Mouse (Mus musculus) embryonic facial prominence, embryonic 13.5 days (tissue): ENCODE measurements around the gene Fam209. TPM values are rescaled to one million over a fixed set of nuclear protein-coding genes. Genes with fewer than 3 reads are reported as not detected.

ENCODE experiments used
- ATAC-seq: fragments of 200-750 bp; cut with Nextera tagmentation; 2 replicates; pipeline ENCODE4 v1.8.0; 2017; ENCODE audit warnings: low read depth; ENCODE audit not compliant: insufficient number of reproducible peaks, insufficient read depth, low FRiP score, low TSS enrichment
- H3K27ac ChIP-seq: fragments of 300-500 bp; sonication (generic); 2 replicates; pipeline ENCODE4 v1.5.1; 2015; ENCODE audit warnings: moderate library complexity, mild to moderate bottlenecking, inconsistent platforms
- H3K27me3 ChIP-seq: fragments of 300-500 bp; sonication (generic); 2 replicates; pipeline ENCODE4 v1.6.1; 2015; ENCODE audit warnings: mild to moderate bottlenecking, inconsistent platforms
- H3K36me3 ChIP-seq: fragments of 300-500 bp; sonication (generic); 2 replicates; pipeline ENCODE4 v1.6.1; 2015; ENCODE audit warnings: mild to moderate bottlenecking, inconsistent platforms
- H3K4me1 ChIP-seq: fragments of 300-500 bp; sonication (generic); 2 replicates; pipeline ENCODE4 v1.6.1; 2015; ENCODE audit warnings: inconsistent platforms
- H3K4me2 ChIP-seq: fragments of 300-500 bp; sonication (generic); 2 replicates; pipeline ENCODE4 v1.6.1; 2015; ENCODE audit warnings: moderate library complexity, mild to moderate bottlenecking, inconsistent platforms
- H3K4me3 ChIP-seq: fragments of 300-500 bp; sonication (generic); 2 replicates; pipeline ENCODE4 v1.5.1; 2015; ENCODE audit warnings: mild to moderate bottlenecking, inconsistent platforms
- H3K9ac ChIP-seq: fragments of 300-500 bp; sonication (generic); 2 replicates; pipeline ENCODE4 v1.6.1; 2015; ENCODE audit warnings: mild to moderate bottlenecking, inconsistent platforms
- H3K9me3 ChIP-seq: fragments of 300-500 bp; sonication (generic); 2 replicates; pipeline ENCODE4 v1.6.1; 2016; ENCODE audit warnings: inconsistent platforms
- WGBS: fragments of 180-500 bp; shearing (Covaris S2); methylation state at CpG from one replicate; pipeline ENCODE4 v1.1.7; 2015; ENCODE audit warnings: mixed read lengths; 5-methylcytosine and 5-hydroxymethylcytosine counted together
- polyA plus RNA-seq: library from polyadenylated mRNA; unstranded; fragments of >200 nt; fragmentation: Nextera tagmentation; extraction: Ambion mirVana; gene quantifications from 2 replicates; pipeline ENCODE4 v1.2.1, GENCODE M21; 2015

Gene Fam209
- polyA plus RNA-seq, 1 experiment from 2014 or later, result 0.73 TPM

DNA sequence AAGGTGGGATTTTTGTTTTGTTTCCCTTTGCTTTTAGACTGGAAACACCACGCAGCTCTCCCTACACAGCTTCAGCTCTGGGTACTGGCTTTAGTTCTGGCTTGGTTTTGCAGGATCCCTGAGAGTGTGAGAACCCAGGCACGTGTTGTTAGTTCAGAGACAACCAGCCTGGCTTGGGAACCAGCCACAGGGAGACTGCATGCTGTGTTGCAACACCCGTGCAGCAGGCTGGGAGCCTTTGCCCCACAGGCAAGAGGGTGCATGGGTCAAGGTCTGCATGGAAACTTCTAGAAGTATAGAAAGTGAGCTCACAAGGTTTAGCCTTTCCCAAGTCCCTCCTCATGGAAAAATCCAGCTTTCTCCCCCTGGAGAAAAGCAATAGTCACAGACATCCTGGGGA is 38.6 kb downstream of the Fam209 start:
- no peak for ATAC-seq
- Histone ChIP-seq H3K4me2 (no peak overlapping the region), H3K9ac (no peak overlapping the region), H3K9me3 (no peaks in the 10 kb centered on the region), H3K4me3 (no peak overlapping the region), H3K4me1 (no peaks in the 10 kb centered on the region), H3K27ac (no peak overlapping the region), H3K36me3 (no peaks in the 10 kb centered on the region), H3K27me3 (no peaks in the 10 kb centered on the region)
- WGBS, result 63% methylated on average over 3 of the region's 3 CpGs

DNA sequence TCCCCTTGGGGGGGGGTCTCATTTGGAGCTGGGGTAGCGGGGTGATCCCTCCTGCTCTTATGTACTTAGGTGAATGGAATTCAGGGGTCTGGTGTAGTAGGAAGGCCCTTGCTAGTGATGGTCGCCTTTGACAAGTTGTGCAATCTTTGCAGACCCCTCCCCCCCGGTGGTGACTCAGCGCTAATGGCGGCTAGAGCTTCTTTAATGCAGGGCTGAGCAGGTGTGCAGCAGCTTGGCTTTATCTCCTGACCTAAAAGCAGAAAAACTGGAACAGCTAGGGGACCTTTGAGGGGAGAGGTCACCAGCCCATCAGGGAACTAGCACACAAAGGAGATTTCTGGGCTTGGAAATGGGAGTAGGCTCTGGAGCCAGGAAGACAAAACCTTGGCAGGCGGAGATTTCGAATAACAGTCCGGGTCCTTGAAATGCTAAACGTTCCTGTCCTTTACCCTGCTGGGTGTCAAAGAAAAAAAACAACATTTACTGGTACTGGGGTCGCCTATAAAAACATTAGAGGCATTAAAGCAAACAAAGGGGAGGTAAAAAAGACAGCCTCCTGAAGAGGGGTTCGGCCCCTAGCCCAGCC is 44.2 kb downstream of the Fam209 start:
- Histone ChIP-seq H3K4me1 (no peaks in the 10 kb centered on the region), H3K4me2 (no peak overlapping the region), H3K27me3 (no peaks in the 10 kb centered on the region), H3K9ac (no peak overlapping the region), H3K9me3 (no peaks in the 10 kb centered on the region), H3K4me3 (no peak overlapping the region), H3K27ac (no peak overlapping the region), H3K36me3 (no peaks in the 10 kb centered on the region)
- WGBS, result 26% methylated on average over 11 of the region's 11 CpGs
- ATAC-seq, result no peak

DNA sequence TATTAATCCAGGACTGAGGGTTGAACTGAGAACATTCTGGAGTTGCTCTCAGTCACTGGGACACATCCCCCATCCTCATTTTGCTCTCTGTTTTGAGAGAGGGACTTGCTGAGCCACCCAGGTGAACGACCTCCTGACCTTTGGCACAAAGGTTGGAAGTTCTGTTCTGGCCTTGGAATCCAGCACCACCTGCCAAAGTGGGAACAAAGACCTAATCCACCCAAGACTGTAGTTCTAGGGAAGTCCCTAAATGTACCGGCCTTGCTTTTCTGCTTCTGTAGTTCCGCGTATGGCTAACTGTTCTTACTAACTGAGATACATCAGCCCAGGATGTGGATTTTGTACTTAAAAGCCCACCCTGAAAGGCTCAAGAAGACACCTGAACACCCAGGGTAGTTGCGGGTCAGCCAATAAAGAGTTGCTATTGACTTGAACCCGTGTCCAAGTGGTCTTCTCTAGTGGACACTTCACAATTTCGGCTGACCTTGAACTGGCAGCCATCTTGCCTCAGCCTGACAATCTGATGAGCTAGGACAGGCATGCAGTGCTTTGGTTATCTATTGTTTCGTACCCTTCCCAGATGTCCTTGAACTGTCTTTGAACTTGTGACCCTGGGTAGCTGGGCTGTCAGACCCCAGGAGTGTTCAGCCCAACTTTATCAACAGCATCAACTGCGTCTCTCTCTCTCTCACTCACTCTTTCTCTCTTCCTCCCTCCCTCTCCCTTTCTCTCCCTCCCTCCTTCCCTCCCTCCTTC is 48.5 kb downstream of the Fam209 start:
- Histone ChIP-seq H3K27ac (no peak overlapping the region), H3K4me2 (no peak overlapping the region), H3K4me1 (peaks cover 4% of the 10 kb centered on the region; the same call in 1 of the 2 replicates), H3K27me3 (no peaks in the 10 kb centered on the region; the same call in 1 of the 2 replicates), H3K36me3 (no peaks in the 10 kb centered on the region), H3K4me3 (no peak overlapping the region), H3K9me3 (no peaks in the 10 kb centered on the region), H3K9ac (no peak overlapping the region)
- 86% methylated on average over 9 of the region's 9 CpGs for WGBS
- no peak for ATAC-seq

DNA sequence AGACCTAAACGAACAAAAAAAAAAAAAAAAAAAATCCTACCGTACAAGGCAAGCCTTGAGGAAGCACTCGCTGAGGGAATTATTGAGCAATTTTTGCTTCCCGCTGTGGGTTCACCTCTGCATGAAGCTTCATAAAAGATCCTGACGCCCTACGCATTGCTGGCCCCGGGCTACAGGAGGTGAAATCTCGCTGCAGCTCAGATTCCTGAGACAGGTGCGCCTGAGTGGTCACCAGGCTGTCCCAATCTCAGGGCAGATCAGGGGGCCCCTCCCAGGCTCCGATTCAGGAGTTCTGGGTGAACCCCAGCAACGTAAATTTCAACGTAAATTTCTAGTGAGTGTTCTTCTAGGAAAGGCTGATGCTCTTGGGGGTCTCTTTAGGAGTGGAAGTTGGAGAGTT is 50.2 kb downstream of the Fam209 start:
- WGBS, result 78% methylated on average over 12 of the region's 12 CpGs
- ATAC-seq, result no peak

More for the DNA sequence above, 50.2 kb downstream of the Fam209 start:
- no peaks in the 10 kb centered on the region for H3K36me3 ChIP-seq
- peaks cover 5% of the 10 kb centered on the region; the same call in 1 of the 2 replicates for H3K4me1 ChIP-seq
- H3K27me3 ChIP-seq, result no peaks in the 10 kb centered on the region; the same call in 1 of the 2 replicates
- H3K4me2 ChIP-seq, result no peak overlapping the region
- H3K9ac ChIP-seq, result no peak overlapping the region
- H3K27ac ChIP-seq, result no peak overlapping the region
- H3K9me3 ChIP-seq, result no peaks in the 10 kb centered on the region
- no peak overlapping the region for H3K4me3 ChIP-seq

Other genes with a start within 250 kb of the Fam209 start
- not detected in 2 replicates for gene Mc3r, start 224.0 kb upstream of the Fam209 start, polyA plus RNA-seq
- 21.8 and 26.5 TPM in 2 replicates for gene Fam210b, start 127.0 kb upstream of the Fam209 start, polyA plus RNA-seq
- gene Aurka, start 102.0 kb upstream of the Fam209 start, polyA plus RNA-seq, result 110 and 117 TPM in 2 replicates
- gene Cstf1, start 101.8 kb upstream of the Fam209 start, polyA plus RNA-seq, result 39.8 and 40.5 TPM in 2 replicates
- 0.22 and 0.32 TPM in 2 replicates for gene Cass4, start 78.7 kb upstream of the Fam209 start, polyA plus RNA-seq
- gene Rtf2, start 32.0 kb upstream of the Fam209 start, polyA plus RNA-seq, result 76.4 and 78.4 TPM in 2 replicates
- gene Gcnt7, start 13.9 kb upstream of the Fam209 start, polyA plus RNA-seq, result 1.4 and 2.1 TPM in 2 replicates
- gene Tfap2c, start 77.1 kb downstream of the Fam209 start, polyA plus RNA-seq, result 20.1 and 23.4 TPM in 2 replicates